Mouse (Mus musculus) erythroid progenitor cell, adult 5-6 weeks (primary cell): ENCODE results near the gene Pld4. TPM values are rescaled to one million over a fixed set of nuclear protein-coding genes. Genes with fewer than 3 reads are reported as not detected.

Source experiments
- ATAC-seq: replicated peaks from 2 replicates; pipeline ENCODE4 v1.8.0; 2016; ENCODE audit warnings: moderate number of reproducible peaks, mild to moderate bottlenecking, moderate TSS enrichment, inconsistent platforms; ENCODE audit not compliant: poor library complexity, low FRiP score, severe bottlenecking
- total RNA-seq, 2 experiments: library from RNA; stranded (forward) in 1 of 2; stranded (reverse) in 1 of 2; fragments of 150-400 nt in 1 of 2; fragments of 186-747, 209-891 nt in 1 of 2; gene quantifications; 2 replicates each; pipeline versions ENCODE4 v1.2.3 to v1.2.4; 2015 to 2017; ENCODE audit warnings: low replicate concordance in 2 of 2

The Pld4 gene
- total RNA-seq, 2 experiments from 2014 or later: 14.0 to 20.1 TPM

GRCm38 (mm10) chr12:112764141-112764540 is 3.7 kb downstream of the Pld4 start:
- ATAC-seq: no peak

GRCm38 (mm10) chr12:112764991-112765390 is 4.5 kb downstream of the Pld4 start:
- ATAC-seq: no peak

- ATAC-seq: no peak
Observed at GRCm38 (mm10) chr12:112766586-112766985, 6.1 kb downstream of the Pld4 start.

DNA sequence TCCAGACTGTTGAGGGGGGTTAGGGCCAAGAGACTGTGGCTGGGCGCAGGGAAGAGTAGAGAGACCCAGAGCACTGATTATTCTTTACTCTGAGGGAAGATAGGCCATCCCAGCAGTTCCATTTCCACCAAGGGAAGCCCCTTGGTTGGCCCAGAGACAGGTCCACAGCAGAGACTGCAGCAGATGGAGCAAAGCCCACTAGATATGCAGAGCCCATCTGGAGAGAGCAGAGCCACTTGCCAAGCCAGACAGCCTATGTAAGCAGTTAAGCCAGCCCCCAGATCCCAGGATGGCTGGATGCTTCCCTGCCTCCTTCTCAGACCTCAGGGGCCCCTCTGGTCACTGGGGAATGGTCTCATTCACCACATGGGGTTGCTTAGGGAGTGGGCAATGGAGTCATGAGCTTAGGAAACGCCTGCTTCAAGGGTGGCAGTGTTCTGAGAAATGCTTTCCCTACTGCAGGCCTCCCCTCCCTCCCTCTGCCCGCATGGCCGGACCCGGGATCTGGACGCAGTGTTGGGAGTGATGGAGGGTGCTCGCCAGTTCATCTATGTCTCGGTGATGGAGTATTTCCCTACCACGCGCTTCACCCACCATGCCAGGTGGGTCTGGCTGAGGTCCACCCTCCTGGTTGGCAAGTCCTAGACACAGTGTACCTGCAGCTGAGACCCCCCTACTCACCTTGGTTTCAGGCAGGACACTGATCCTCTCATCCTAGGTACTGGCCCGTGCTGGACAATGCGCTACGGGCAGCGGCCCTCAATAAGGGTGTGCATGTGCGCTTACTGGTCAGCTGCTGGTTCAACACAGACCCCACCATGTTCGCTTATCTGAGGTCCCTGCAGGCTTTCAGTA is 6.8 kb downstream of the Pld4 start:
- no peak for ATAC-seq

- ATAC-seq: no peak
Observed at GRCm38 (mm10) chr12:112768166-112768565, 7.7 kb downstream of the Pld4 start.

GRCm38 (mm10) chr12:112769031-112769430 is 8.6 kb downstream of the Pld4 start:
- ATAC-seq: no peak

GRCm38 (mm10) chr12:112769751-112770150 is 9.3 kb downstream of the Pld4 start:
- no peak for ATAC-seq

DNA sequence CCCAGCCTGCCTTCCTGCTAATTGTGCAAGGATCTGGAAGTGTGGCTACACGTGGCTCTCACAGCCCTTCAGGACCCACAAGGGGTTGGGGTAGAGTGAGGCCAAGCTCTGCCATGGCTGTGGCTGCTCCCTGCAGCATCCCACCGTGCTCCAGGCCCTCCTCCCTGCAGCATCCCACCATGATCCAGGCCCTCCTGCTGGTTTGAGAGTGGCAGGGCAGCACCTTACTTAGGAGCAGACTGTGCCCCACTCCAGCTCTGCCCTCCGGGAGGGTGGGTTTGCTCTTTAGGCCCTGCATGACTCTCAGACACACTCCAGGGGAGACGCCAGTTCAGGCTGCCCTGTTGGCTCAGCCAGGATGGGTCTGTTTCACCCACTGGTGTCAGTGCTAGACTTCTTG is 9.9 kb downstream of the Pld4 start:
- ATAC-seq: no peak

- ATAC-seq: no peak
Observed at GRCm38 (mm10) chr12:112772306-112772705, 11.9 kb downstream of the Pld4 start.

GRCm38 (mm10) chr12:112773366-112773765 is 12.9 kb downstream of the Pld4 start:
- ATAC-seq: no peak

DNA sequence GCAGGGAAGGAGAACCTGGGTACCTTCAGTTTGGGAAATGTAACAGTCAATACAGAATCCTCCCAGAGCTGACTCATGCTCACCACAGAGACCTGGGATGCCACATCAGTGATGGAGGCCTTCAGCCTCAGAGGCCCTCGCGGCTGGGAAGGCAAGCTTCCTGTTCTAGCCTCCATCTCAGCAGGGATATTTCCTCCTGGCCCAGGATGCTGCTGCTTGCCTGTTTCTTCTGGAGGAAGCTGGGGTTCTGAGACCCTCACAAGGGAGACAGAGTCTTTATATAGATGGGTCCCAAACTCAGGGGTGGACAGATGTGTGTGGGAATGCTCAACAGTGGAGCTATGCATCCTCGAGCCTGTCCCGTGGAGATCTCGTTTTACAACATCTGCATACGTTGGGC is 13.6 kb downstream of the Pld4 start:
- no peak for ATAC-seq

GRCm38 (mm10) chr12:112774481-112774880 is 14.0 kb downstream of the Pld4 start:
- ATAC-seq: no peak

DNA sequence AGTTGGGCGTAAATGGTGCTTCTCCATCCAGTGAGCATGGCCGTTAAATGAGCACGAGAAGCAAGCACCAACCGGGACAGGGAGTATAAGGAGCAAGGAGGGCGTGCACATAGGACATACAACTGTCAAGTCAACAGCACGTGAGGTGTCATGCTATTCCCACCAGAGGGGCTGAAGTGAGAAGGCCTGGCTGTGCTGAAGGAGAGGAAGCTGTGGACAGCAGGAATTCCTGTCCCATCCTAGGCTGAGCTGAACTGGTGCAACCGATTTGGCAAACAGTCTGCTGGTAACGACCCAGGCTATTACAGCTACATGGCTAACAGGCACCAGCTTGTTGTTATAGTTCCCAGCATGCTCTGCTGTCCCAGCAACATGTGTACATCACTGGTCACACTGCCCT is 30.6 kb downstream of the Pld4 start:
- no peak for ATAC-seq

DNA sequence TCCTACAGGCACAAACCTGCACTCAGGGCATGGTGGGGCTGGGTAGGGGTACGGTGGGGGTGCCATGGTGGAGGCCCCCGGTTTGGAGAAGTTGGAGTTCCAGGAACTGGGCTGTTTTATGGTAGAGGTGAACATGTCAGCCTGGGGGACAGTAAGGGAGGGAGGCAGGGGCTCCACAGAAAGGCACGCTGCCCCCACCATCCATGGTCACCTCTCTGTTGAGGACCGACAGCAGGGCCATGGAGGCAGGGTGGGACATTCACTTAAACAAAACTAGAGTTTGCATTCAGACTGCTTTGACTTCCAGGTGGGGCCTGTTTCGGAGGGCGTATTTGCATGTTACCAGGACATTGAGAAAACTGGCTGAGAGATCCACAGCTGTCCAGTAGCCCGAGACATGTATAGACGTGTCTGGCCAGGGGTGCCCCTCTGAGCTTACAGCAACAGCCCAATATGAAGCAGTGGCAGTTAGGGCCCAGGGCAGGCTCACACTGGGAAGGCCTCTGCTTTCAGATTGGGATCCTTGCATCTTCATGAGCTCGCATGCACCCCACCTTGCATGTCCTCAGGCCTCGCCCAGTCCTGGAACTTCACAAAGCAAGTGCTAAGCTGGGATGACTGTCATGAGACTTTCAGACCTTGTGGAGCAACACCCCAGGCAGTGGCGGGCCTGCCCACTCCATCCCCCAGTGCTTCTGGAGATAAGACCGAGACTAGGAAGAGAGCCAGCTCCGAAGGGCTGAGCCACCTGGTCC is 33.3 kb downstream of the Pld4 start:
- peak; percentile 48 for ATAC-seq

DNA sequence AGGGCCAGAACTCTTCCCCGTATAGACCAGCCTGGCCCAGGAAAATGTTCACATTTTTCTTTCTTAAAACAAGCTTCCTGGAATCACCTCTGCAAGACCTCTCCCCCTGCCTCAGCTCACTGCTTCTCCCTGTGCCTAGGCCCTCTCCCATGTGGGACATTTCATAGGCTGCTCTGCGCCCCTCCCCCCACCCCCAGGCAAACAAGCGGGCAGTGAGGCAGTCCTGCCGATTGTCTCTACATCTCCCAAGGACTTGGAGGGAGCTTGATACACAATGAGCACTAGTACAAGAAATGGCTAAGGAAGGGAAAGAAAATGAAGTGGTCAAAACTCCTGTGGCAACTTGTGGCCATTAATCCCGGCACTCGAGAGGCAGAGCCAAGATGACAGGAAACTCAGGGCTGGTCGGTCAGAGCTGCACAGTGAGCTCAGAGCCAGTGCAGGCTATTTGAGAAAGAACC is 33.9 kb downstream of the Pld4 start:
- no peak for ATAC-seq

- no peak for ATAC-seq
Observed at GRCm38 (mm10) chr12:112794998-112795397, 34.5 kb downstream of the Pld4 start.

- no peak for ATAC-seq
Observed at GRCm38 (mm10) chr12:112795466-112796104, 35.1 kb downstream of the Pld4 start.

- no peak for ATAC-seq
Observed at GRCm38 (mm10) chr12:112796551-112797510, 36.4 kb downstream of the Pld4 start.

GRCm38 (mm10) chr12:112797672-112798331 is 37.3 kb downstream of the Pld4 start:
- ATAC-seq: no peak
